Mouse (Mus musculus) heart, embryonic 16.5 days (tissue): ENCODE results near the gene Arrdc2. TPM values are rescaled to one million over a fixed set of nuclear protein-coding genes. Genes with fewer than 3 reads are reported as not detected.

Experiments used
- ATAC-seq: fragments of 200-750 bp; cut with Nextera tagmentation; replicated peaks from 2 replicates; pipeline ENCODE4 v1.8.0; 2017; ENCODE audit warnings: moderate number of reproducible peaks; ENCODE audit not compliant: insufficient read depth, low FRiP score; ENCODE audit errors: extremely low read depth
- H3K27ac ChIP-seq: fragments of 300-500 bp; sonication (generic); 2 replicates; pipeline ENCODE4 v1.5.1; 2014; ENCODE audit warnings: mild to moderate bottlenecking, low read length, control low read depth, moderate library complexity
- H3K27me3 ChIP-seq: fragments of 300-500 bp; sonication (generic); 2 replicates; pipeline ENCODE4 v1.6.1; 2014; ENCODE audit warnings: low read length, mixed read lengths; ENCODE audit not compliant: control insufficient read depth, insufficient read depth
- H3K36me3 ChIP-seq: fragments of 300-500 bp; sonication (generic); 2 replicates; pipeline ENCODE4 v1.6.1; 2014; ENCODE audit not compliant: control insufficient read depth, insufficient read depth
- H3K4me1 ChIP-seq: fragments of 300-500 bp; sonication (generic); 2 replicates; pipeline ENCODE4 v1.6.1; 2014; ENCODE audit warnings: low read length, mixed read lengths; ENCODE audit not compliant: control insufficient read depth, insufficient read depth
- H3K4me2 ChIP-seq: fragments of 300-500 bp; sonication (generic); 2 replicates; pipeline ENCODE4 v1.6.1; 2014; ENCODE audit warnings: low read depth, mild to moderate bottlenecking, control low read depth, low read length
- H3K4me3 ChIP-seq: fragments of 300-500 bp; sonication (generic); 2 replicates; pipeline ENCODE4 v1.5.1; 2014; ENCODE audit warnings: mild to moderate bottlenecking, control low read depth, low read length
- H3K9ac ChIP-seq: fragments of 300-500 bp; sonication (generic); 2 replicates; pipeline ENCODE4 v1.6.1; 2014; ENCODE audit warnings: low read length, control low read depth
- H3K9me3 ChIP-seq: fragments of 300-500 bp; sonication (generic); replicated peaks from 2 replicates; pipeline ENCODE4 v1.6.1; 2016; ENCODE audit warnings: low read length; ENCODE audit not compliant: control insufficient read depth
- WGBS: fragments of 180-500 bp; shearing (Covaris S2); extraction: QIAGEN DNeasy Blood & Tissue Kit; methylation state at CpG from one replicate; pipeline ENCODE4 v1.1.7; 2014; 5-methylcytosine and 5-hydroxymethylcytosine counted together
- polyA plus RNA-seq: library from polyadenylated mRNA; unstranded; fragments of >200 nt; fragmentation: Nextera tagmentation; extraction: Ambion mirVana; gene quantifications from 2 replicates; pipeline ENCODE4 v1.2.1, GENCODE M21; 2015

Arrdc2 gene
- polyA plus RNA-seq, 1 experiment from 2014 or later: 3.7 TPM

DNA sequence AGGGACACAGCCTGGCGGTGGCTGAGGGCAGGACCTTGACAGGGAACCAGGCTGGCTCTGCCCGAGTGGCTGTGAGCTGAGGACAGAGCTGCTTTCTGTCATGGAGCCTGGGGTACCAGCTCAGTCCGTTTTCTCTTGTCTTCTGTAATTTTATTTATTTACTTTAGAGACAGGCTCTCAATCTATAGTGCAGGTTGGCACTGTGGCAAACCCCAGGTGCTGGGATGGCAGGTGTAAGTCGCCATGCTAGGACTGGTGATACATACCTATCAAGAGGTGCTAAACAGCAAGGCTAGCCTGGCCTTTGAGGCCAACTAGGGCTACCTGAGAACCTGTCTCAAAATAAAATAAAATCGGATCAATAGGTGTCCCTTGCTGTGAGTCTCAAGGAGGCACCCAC is 16.5 kb upstream of the Arrdc2 start:
- Histone ChIP-seq H3K27ac (no peak overlapping the region), H3K9me3 (no peaks in the 10 kb centered on the region), H3K36me3 (no peaks in the 10 kb centered on the region), H3K4me3 (no peak overlapping the region), H3K4me1 (peaks cover 7% of the 10 kb centered on the region), H3K27me3 (no peaks in the 10 kb centered on the region; the same call in 1 of the 2 replicates), H3K9ac (no peak overlapping the region), H3K4me2 (no peak overlapping the region)
- no peak for ATAC-seq
- 62% methylated on average over 5 of the region's 5 CpGs for WGBS

DNA sequence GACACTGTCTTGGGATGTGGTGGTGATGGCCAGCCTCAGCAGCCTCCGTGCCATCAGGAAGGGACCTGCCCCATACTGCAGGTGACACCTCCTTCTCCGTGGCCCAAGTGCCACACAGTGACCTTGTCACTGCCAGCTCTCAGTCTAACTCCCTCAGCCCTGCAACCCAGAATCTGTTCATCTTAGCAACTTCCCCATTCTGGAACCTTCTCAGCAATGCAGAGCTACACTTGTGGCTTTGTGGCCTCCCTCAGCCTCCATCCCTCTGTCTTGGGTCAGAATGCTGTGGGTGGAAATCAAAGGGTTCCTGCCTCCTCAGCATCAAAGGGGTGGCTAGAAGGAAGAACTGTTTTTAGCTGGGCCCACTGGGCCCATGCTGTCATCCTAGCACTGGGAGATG is 14.3 kb upstream of the Arrdc2 start:
- no peaks in the 10 kb centered on the region; the same call in 1 of the 2 replicates for H3K27me3 ChIP-seq
- H3K36me3 ChIP-seq: no peaks in the 10 kb centered on the region
- WGBS: 55% methylated on average over 2 of the region's 2 CpGs
- no peak overlapping the region for H3K4me3 ChIP-seq
- H3K9ac ChIP-seq: no peak overlapping the region
- ATAC-seq: no peak
- no peak overlapping the region for H3K27ac ChIP-seq
- peaks cover 7% of the 10 kb centered on the region for H3K4me1 ChIP-seq
- H3K9me3 ChIP-seq: no peaks in the 10 kb centered on the region
- H3K4me2 ChIP-seq: no peak overlapping the region

DNA sequence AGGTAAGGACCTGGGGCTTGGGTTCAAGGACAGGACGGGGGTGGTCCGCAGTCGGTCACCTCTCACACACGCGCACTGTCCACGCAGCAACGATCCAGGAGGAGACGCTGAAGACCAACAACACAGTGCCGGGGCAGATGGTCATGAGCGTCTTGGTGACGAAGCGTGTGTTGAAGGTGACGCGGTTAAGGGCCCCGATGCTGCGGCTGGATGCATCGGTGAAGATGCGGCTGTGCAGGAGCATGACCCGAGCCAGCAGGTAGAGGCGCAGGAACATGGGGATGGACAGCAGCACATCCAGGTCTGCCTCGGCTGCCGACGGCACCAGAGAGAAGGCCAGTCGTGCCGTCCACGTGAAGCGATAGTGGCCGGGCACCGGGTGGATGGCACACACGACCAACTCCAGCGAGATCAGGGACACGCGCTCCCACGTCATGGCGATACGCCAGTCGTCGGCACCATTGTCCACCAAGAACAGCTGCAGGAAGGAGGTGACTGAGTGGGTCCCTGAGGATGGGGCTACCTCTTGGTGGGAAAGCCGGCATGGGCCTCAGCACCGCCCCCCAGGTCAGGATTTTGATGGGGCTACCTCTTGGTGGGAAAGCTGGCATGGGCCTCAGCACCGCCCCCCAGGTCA is 13.2 kb upstream of the Arrdc2 start:
- Histone ChIP-seq H3K27ac (no peak overlapping the region), H3K4me3 (no peak overlapping the region), H3K4me1 (peaks cover 7% of the 10 kb centered on the region), H3K4me2 (no peak overlapping the region), H3K27me3 (no peaks in the 10 kb centered on the region; the same call in 1 of the 2 replicates), H3K9me3 (no peaks in the 10 kb centered on the region), H3K36me3 (no peaks in the 10 kb centered on the region), H3K9ac (no peak overlapping the region)
- ATAC-seq: no peak
- 84% methylated on average over 41 of the region's 41 CpGs for WGBS

- no peak for ATAC-seq
- H3K4me1 ChIP-seq: peaks cover 4% of the 10 kb centered on the region
- H3K4me3 ChIP-seq: no peak overlapping the region
- H3K9me3 ChIP-seq: no peaks in the 10 kb centered on the region
- no peak overlapping the region for H3K9ac ChIP-seq
- H3K27ac ChIP-seq: no peak overlapping the region
- no peaks in the 10 kb centered on the region for H3K36me3 ChIP-seq
- H3K4me2 ChIP-seq: no peak overlapping the region
- H3K27me3 ChIP-seq: no peaks in the 10 kb centered on the region; the same call in 1 of the 2 replicates
- 58% methylated on average over 6 of the region's 6 CpGs for WGBS
Measured at GRCm38 (mm10) chr8:70851837-70852236, 12.3 kb upstream of the Arrdc2 start.

- Histone ChIP-seq H3K4me3 (no peak overlapping the region), H3K27me3 (no peaks in the 10 kb centered on the region; the same call in 1 of the 2 replicates), H3K9me3 (no peaks in the 10 kb centered on the region), H3K36me3 (no peaks in the 10 kb centered on the region), H3K9ac (no peak overlapping the region), H3K4me1 (no peaks in the 10 kb centered on the region), H3K4me2 (no peak overlapping the region), H3K27ac (no peak overlapping the region)
- WGBS: 82% methylated on average over 4 of the region's 4 CpGs
- no peak for ATAC-seq
Measured at GRCm38 (mm10) chr8:70850947-70851346, 11.4 kb upstream of the Arrdc2 start.

DNA sequence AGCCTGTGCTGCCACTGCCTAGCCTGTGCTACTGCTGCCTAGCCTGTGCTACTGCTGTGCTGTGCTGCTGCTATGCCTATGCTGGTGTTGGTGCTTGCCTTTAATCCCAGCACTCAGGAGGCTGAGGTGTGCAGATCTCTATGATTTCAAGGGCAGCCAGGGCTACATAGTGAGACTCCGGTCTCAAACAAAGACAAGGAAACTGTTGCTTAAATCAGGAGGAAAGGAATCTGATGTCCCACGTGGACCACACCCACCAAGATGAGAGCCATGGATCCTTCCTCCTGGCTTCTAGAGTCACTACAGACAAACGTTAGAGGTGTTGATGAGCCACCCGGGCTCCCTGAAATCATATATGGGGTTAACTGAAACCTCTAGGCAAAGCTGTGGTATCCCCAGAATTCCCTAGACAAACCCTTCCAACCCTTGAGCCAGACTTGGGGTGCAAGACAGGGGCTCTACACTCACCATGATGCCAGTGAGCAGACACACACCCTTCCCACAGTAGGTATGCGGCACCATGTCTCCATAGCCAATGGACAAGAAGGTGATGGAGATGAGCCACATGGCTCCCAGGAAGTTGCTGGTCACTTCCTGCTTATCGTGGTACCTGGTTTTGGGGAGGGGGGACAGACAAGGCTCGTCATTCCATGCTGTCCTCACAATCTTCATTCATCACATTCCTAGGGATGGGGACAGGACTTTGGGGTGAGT is 10.8 kb upstream of the Arrdc2 start:
- WGBS: 68% methylated on average over 7 of the region's 7 CpGs
- Histone ChIP-seq H3K4me3 (no peak overlapping the region), H3K4me1 (no peaks in the 10 kb centered on the region), H3K4me2 (no peak overlapping the region), H3K9me3 (no peaks in the 10 kb centered on the region), H3K27me3 (no peaks in the 10 kb centered on the region; the same call in 1 of the 2 replicates), H3K9ac (no peak overlapping the region), H3K27ac (no peak overlapping the region), H3K36me3 (no peaks in the 10 kb centered on the region)
- no peak for ATAC-seq

GRCm38 (mm10) chr8:70849333-70849990 is 9.9 kb upstream of the Arrdc2 start:
- H3K9me3 ChIP-seq: no peaks in the 10 kb centered on the region
- H3K4me1 ChIP-seq: no peaks in the 10 kb centered on the region
- WGBS: 73% methylated on average over 3 of the region's 3 CpGs
- H3K27ac ChIP-seq: no peak overlapping the region
- H3K27me3 ChIP-seq: no peaks in the 10 kb centered on the region; the same call in 1 of the 2 replicates
- no peak overlapping the region for H3K9ac ChIP-seq
- no peak for ATAC-seq
- H3K36me3 ChIP-seq: no peaks in the 10 kb centered on the region
- H3K4me3 ChIP-seq: no peak overlapping the region
- no peak overlapping the region for H3K4me2 ChIP-seq

DNA sequence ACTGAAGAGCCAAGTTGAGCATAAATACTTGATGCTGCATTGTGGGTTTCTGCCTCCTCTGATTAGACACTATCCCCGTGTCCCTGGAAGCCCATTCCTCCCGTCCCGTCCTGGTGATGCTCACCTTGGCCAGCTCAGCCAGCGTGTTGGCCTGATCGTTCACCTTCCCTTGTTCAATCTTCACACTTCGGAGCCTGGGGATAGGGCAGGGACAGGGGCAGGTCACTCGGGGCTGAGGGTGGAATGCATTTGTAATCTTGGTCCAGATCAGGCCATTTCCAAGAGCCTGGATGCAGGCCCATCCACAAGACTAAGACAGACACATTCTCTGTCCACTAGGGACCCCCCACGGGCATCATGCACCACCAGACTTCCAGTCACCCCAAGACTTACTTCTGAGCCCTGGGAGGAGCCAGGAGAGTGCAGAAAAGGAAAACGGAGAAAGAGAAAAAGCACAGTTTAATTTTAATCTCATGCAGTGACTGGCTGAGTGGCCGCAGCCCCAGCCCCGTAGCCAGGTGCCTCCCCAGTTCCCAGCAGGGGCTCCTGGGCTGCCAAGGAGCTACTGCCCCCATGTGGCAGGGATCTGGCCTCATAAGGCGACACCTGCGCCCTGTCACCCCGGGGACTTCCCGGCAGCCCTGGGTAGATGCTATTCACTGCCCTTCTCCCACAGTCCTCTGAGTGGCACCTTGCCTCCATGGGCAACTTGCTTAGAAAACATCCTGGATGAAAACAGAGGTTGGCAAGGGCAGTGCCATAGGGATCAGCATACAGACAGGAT is 7.0 kb upstream of the Arrdc2 start:
- no peak for ATAC-seq
- no peak overlapping the region for H3K9ac ChIP-seq
- WGBS: 44% methylated on average over 15 of the region's 15 CpGs

More for the DNA sequence above, 7.0 kb upstream of the Arrdc2 start:
- Histone ChIP-seq H3K27ac (no peak overlapping the region), H3K36me3 (no peaks in the 10 kb centered on the region), H3K4me1 (no peaks in the 10 kb centered on the region), H3K27me3 (no peaks in the 10 kb centered on the region; the same call in 1 of the 2 replicates), H3K9me3 (no peaks in the 10 kb centered on the region), H3K4me2 (no peak overlapping the region), H3K4me3 (no peak overlapping the region)
